Mouse (Mus musculus): ENCODE data around the gene Kir3dl1.
"Not testable (repeated sequence)": the region's sequence is repeated elsewhere in the genome, so short reads cannot be mapped to it uniquely, and the experiment has no call there.

Gene Kir3dl1

DNA sequence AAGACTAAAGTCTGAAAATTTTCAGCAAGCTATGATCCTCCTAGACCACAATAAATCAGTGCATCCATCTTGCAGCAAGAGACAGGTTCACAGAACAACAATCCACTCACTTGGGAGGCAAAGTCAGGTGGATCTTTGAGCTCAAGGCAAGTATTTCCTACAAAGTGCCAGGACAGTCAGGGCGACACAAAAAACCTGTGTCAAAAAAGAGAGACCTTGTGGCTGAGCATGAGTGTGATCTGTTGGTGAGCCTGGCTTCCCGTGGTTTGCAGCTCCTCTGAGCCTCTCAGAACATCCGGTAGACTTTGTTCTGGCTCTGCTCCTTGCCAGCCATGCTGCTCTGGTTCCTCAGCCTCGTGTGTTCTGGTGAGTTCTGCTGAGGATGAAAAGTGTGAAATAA is at the start of gene Kir3dl1:
TSS of gene Kir3dl1 (plus strand) at position 301 of the 400 bp plus-strand sequence.
- DNase-seq: not testable (repeated sequence)

DNA sequence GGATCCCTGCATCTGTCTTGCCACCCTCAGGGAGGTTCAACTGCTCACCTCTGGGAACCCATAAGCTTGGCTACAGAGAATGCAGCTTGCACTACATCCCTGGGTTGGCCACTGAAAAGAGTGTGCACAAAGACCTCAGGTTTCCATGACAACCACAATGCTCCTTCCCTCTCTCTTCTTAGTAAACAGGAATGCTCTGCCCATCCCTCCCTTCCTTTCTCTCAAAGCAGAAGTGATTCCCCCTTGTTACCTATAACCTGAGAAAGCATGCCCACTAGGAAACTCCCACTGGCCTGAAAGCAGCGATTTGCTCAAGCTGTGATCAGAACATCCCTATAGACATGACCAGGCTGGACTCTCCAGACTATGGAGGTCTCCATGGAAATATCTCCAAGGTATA is 26.2 kb downstream of the Kir3dl1 start, which contains the start of gene Kir3dl2:
TSS of gene Kir3dl2 (minus strand) at position 101 of the 400 bp plus-strand sequence.
- DNase-seq: not testable (repeated sequence)

DNA sequence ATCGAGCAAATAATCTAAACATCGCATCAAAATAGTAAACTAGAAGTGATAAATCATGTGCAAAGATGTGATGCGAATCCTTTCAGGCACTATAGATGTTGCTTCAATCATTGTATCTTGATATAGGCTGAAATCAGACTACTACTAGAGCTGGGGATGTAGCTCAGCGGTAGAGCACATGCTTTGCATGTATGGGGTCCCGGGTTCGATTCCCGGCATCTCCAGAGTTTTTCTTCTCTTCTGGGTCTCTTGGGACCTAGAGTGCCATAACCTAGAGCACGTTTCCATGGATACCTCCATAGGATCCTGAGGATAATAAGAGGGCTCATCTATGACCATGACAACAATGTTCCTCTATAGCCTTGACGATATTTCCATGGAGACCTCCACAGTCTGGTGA is 51.3 kb downstream of the Kir3dl1 start:
- not testable (repeated sequence) for DNase-seq
